Mouse (Mus musculus) erythroblast, embryonic 14.5 days (primary cell): ENCODE results near the gene Zic1.

ENCODE experiments used
- GATA1 ChIP-seq: IDR thresholded peaks from 2 replicates; pipeline ENCODE4 v1.6.1; 2012; ENCODE audit warnings: low read length, inconsistent platforms, mixed read lengths
- TAL1 ChIP-seq: IDR thresholded peaks from 3 replicates; pipeline ENCODE4 v1.6.1; 2012; ENCODE audit warnings: low read length, inconsistent platforms, mixed read lengths

- TF ChIP-seq TAL1 (no peak), GATA1 (no peak)
Measured at GRCm38 (mm10) chr9:91378411-91379299, 13.0 kb upstream of the Zic1 start.
